Mouse (Mus musculus) kidney, postnatal 0 days (tissue): ENCODE measurements around the gene Arhgef10l. TPM values are rescaled to one million over a fixed set of nuclear protein-coding genes. Genes with fewer than 3 reads are reported as not detected.

Source experiments
- ATAC-seq: fragments of 200-750 bp; cut with Nextera tagmentation; replicated peaks from 2 replicates; pipeline ENCODE4 v1.8.0; 2017; ENCODE audit warnings: low read depth, moderate number of reproducible peaks, moderate TSS enrichment, moderate library complexity; ENCODE audit not compliant: low FRiP score
- DNase-seq: peaks from one replicate; pipeline ENCODE4 v3.0.0-alpha.2; 2016; ENCODE audit warnings: low spot score
- H3K27ac ChIP-seq: fragments of 300-500 bp; sonication (generic); 2 replicates; pipeline ENCODE4 v1.5.1; 2014; ENCODE audit warnings: mild to moderate bottlenecking
- H3K27me3 ChIP-seq: fragments of 300-500 bp; sonication (generic); 2 replicates; pipeline ENCODE4 v1.6.1; 2014; ENCODE audit warnings: low read length, mixed read lengths; ENCODE audit not compliant: insufficient read depth
- H3K36me3 ChIP-seq: fragments of 300-500 bp; sonication (generic); 2 replicates; pipeline ENCODE4 v1.6.1; 2014; ENCODE audit warnings: low read length, mixed read lengths; ENCODE audit not compliant: insufficient read depth
- H3K4me1 ChIP-seq: fragments of 300-500 bp; sonication (generic); replicated peaks from 2 replicates; pipeline ENCODE4 v1.6.1; 2014; ENCODE audit warnings: antibody characterized with exemption, low read length, mixed read lengths; ENCODE audit not compliant: insufficient read depth
- H3K4me2 ChIP-seq: fragments of 300-500 bp; sonication (generic); 2 replicates; pipeline ENCODE4 v1.6.1; 2014; ENCODE audit warnings: mild to moderate bottlenecking, low read length, moderate library complexity, mixed read lengths
- H3K4me3 ChIP-seq: fragments of 300-500 bp; sonication (generic); replicated peaks from 2 replicates; pipeline ENCODE4 v1.5.1; 2014; ENCODE audit warnings: low read depth, low read length
- H3K9ac ChIP-seq: fragments of 300-500 bp; sonication (generic); 2 replicates; pipeline ENCODE4 v1.6.1; 2014; ENCODE audit warnings: low read depth, low read length
- H3K9me3 ChIP-seq: fragments of 300-500 bp; sonication (generic); replicated peaks from 2 replicates; pipeline ENCODE4 v1.6.1; 2016; ENCODE audit warnings: low read length, inconsistent platforms, mixed read lengths
- CTCF ChIP-seq: IDR thresholded peaks from 2 replicates; pipeline ENCODE4 v1.5.1; 2016; ENCODE audit warnings: antibody characterized with exemption, low read depth, mild to moderate bottlenecking, moderate library complexity
- WGBS: fragments of 180-500 bp; shearing (Covaris S2); extraction: QIAGEN DNeasy Blood & Tissue Kit; methylation state at CpG from one replicate; pipeline ENCODE4 v1.1.7; 2014; 5-methylcytosine and 5-hydroxymethylcytosine counted together
- polyA plus RNA-seq: library from polyadenylated mRNA; unstranded; fragments of >200 nt; fragmentation: Nextera tagmentation; extraction: Ambion mirVana; gene quantifications from 2 replicates; pipeline ENCODE4 v1.2.1, GENCODE M21; 2015

Gene Arhgef10l
- polyA plus RNA-seq, 1 experiment from 2014 or later: 21.2 TPM

DNA sequence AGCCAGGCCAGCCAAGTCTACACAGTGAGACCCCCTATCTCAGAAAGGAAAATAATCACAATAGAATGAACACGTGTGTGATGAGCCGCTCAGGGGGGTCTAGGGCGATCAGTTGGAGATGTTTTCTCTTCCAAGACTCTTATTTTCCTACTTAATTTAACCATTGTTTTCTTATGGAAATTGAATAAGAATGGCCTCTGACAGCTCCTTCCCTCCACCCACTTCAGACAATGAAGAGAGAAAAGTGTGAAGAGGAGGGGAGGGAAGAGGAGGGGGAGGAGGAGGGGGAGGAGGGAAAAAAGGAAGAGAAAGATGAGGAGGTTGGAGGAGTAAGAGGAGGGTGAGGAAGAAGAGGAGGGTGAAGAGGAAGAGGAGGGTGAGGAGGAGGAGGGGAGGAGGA, 21.1 kb downstream of the Arhgef10l start:
- no peak for TF ChIP-seq CTCF
- H3K4me1 ChIP-seq: peaks cover 19% of the 10 kb centered on the region

DNA sequence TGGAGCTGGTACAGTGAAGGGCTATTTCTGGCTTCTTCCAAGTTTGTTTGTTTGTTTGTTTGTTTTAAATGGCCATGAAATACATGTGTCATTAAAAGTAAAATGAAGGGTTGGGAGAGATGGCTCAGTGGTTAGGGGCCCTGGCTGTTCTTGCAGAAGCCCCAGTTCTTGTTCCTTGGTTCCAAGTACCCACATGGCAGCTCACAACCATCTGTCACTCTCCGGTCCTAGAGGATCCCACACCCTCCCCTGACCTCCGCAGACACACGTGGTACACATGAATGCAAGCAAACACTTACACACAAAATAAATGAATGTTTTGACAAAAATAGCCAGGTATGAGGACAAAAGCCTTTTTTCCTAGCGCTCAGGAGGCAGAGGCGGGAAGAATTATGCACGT, 21.5 kb downstream of the Arhgef10l start:
- H3K27ac ChIP-seq: no peak overlapping the region
- no peak overlapping the region for H3K9ac ChIP-seq
- H3K4me1 ChIP-seq: peaks cover 19% of the 10 kb centered on the region
- ATAC-seq (no peak), DNase-seq (no peak)
- H3K9me3 ChIP-seq: no peaks in the 10 kb centered on the region
- no peak overlapping the region for H3K4me2 ChIP-seq
- TF ChIP-seq CTCF: no peak
- H3K27me3 ChIP-seq: no peaks in the 10 kb centered on the region
- H3K36me3 ChIP-seq: no peaks in the 10 kb centered on the region
- no peak overlapping the region for H3K4me3 ChIP-seq
- WGBS: 72% methylated on average over 6 of the region's 6 CpGs

More for the DNA sequence above, 21.1 kb downstream of the Arhgef10l start:
- Histone ChIP-seq H3K4me3 (no peak overlapping the region), H3K27ac (no peak overlapping the region), H3K9ac (no peak overlapping the region), H3K27me3 (no peaks in the 10 kb centered on the region), H3K4me2 (no peak overlapping the region), H3K36me3 (no peaks in the 10 kb centered on the region), H3K9me3 (no peaks in the 10 kb centered on the region)
- 39% methylated on average over 3 of the region's 3 CpGs for WGBS
- DNase-seq: no peak
- no peak for ATAC-seq

DNA sequence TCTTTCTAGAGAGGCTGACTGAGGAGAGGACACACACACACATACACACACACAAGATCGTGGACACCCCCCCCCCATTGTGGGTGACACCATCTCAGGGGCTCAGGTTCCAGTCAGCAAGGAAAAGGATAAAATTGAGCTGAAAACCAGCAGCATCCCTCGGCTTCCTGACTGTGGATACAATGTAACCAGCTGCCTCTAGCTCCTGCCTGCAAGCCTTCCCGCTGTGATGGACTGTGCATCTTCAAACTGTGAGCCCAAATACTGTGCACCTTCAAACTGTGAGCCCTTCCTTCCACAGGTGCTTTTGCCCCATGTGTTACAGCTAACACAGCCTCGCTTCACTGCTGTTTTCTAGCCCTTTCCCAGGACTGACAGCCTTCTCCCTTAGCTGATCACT, 23.4 kb downstream of the Arhgef10l start:
- H3K27ac ChIP-seq: peak overlapping the region; percentile 31; the same call in 1 of the 2 replicates
- no peak overlapping the region for H3K9ac ChIP-seq
- no peaks in the 10 kb centered on the region for H3K9me3 ChIP-seq
- ATAC-seq (no peak), DNase-seq (no peak)
- no peak overlapping the region for H3K4me2 ChIP-seq
- H3K27me3 ChIP-seq: no peaks in the 10 kb centered on the region
- no peaks in the 10 kb centered on the region for H3K36me3 ChIP-seq
- no peak overlapping the region for H3K4me3 ChIP-seq
- 71% methylated on average over 4 of the region's 4 CpGs for WGBS
- no peak for TF ChIP-seq CTCF
- peaks cover 14% of the 10 kb centered on the region for H3K4me1 ChIP-seq

DNA sequence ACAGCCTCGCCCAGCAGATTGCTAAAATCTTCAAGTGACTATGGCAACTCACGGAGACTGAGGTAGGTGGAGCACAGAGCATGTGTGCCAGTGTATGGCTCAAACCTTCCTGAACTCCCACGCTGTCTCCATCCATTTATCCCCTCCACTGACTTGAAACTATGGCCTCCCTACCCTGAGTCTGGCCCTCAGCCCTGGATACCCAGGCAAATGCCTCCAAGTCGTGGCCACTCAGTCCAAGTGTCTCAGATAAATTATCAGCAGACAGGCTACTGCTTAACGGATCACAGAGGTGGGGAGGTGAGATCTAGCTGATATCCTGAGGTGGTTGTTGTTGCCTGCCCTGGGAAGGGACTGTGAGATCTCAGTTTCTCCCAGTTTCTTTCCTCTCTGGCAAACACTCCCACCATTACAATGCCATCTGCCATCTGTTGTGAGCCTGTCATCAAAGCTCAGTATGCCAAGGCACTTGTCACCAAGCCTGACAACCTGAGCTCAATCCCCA, 24.3 kb downstream of the Arhgef10l start:
- no peak overlapping the region for H3K9ac ChIP-seq
- H3K27ac ChIP-seq: no peak overlapping the region
- ATAC-seq (peak; percentile 27; the same call in 1 of the 2 replicates), DNase-seq (no peak)
- H3K4me3 ChIP-seq: no peak overlapping the region
- no peak for TF ChIP-seq CTCF
- H3K4me2 ChIP-seq: no peak overlapping the region
- WGBS: 31% methylated on average over 5 of the region's 5 CpGs
- peaks cover 22% of the 10 kb centered on the region for H3K4me1 ChIP-seq
- H3K27me3 ChIP-seq: no peaks in the 10 kb centered on the region
- no peaks in the 10 kb centered on the region for H3K9me3 ChIP-seq
- H3K36me3 ChIP-seq: no peaks in the 10 kb centered on the region

DNA sequence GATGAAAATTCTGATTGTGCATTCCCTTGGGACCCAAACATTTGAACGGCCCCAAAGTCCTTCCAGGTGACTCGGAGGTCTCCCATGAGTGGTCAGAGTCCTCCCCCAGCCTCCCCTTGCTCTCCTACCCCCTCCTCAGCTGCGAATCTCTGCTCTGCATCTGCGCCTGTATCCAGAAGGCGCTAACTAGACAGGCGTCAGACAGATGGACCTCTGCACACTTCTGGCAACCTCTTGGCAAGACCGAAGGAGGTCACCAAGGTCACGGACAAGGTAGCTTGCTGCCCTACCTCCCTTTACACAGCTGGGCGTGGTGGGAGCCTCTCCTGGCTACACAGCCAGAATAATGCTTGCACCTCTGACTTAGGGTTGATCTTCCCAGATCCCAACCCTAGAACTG, 25.1 kb downstream of the Arhgef10l start:
- H3K4me2 ChIP-seq: no peak overlapping the region
- 54% methylated on average over 9 of the region's 9 CpGs for WGBS
- DNase-seq: no peak
- H3K27me3 ChIP-seq: no peaks in the 10 kb centered on the region
- 0 out of 2 replicates have a peak overlapping the region, but pooled peaks have one; percentile 25 for H3K27ac ChIP-seq
- H3K4me1 ChIP-seq: peaks cover 27% of the 10 kb centered on the region
- no peak overlapping the region for H3K9ac ChIP-seq
- no peak overlapping the region for H3K4me3 ChIP-seq
- no peaks in the 10 kb centered on the region for H3K36me3 ChIP-seq
- ATAC-seq: no peak
- no peaks in the 10 kb centered on the region for H3K9me3 ChIP-seq
- TF ChIP-seq CTCF: no peak

DNA sequence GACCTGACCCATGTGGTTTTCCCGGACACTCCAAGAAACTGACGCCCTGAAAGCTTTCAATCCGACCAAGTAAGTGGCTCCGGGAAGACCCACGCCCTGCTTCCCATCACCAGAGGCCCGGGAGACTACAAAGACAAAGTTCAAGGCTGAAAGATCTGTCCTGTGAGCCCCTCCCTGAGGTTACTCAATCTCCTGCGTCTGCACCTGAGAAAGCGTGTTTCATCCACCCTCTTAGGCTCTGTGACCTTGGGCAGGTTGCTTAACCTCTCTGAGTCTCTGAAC, 25.6 kb downstream of the Arhgef10l start:
- Histone ChIP-seq H3K4me2 (no peak overlapping the region), H3K27ac (no peak overlapping the region), H3K27me3 (no peaks in the 10 kb centered on the region), H3K9ac (no peak overlapping the region), H3K4me3 (no peak overlapping the region), H3K36me3 (no peaks in the 10 kb centered on the region), H3K4me1 (peaks cover 28% of the 10 kb centered on the region), H3K9me3 (no peaks in the 10 kb centered on the region)
- ATAC-seq (no peak), DNase-seq (no peak)
- TF ChIP-seq CTCF: no peak
- WGBS: 78% methylated on average over 8 of the region's 8 CpGs
